Mouse (Mus musculus) brain, adult 2 months (tissue): Measurements from ENCODE around the gene Pcsk5.
A peak's percentile ranks its signal among the peaks of the same experiment; 100 is the strongest.
"Not testable (repeated sequence)": the region's sequence is repeated elsewhere in the genome, so short reads cannot be mapped to it uniquely, and the experiment has no call there.

Experiments
- DNase-seq: peaks from one replicate; pipeline ENCODE4 v3.0.0; 2011; ENCODE audit warnings: low read depth, low spot score

The Pcsk5 gene

DNA sequence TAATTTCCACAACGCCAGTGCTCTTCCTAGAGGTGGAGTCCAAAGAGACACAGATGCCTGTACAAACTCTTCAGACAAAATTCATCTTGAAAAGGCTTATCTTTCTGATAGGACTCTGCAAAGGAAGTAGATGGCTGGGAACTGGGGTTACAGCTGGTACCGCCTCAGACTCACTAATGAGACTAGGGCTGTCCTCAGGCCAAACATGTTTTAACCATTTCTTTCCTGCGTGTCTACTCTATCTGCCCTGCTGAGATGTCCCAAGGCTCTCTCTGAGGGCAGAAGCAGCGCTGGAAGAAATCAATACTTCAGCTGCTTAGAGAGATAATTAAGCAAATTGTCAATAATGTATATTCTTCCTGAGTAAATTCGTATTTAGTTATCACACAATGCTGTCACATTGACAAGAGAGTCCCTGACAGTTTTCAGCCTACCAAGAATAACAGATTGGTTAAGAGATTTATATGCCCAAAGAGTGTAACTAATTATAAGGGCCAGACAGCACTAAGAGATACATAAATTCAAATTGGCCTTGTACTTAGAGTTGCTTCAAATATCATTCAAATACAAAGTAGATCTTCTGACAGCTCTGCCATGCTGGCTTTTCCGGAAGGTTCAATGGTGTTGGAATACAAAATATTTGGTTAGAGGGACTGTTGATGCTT lies 355.2 kb downstream of the Pcsk5 start:
- DNase-seq, result no peak

DNA sequence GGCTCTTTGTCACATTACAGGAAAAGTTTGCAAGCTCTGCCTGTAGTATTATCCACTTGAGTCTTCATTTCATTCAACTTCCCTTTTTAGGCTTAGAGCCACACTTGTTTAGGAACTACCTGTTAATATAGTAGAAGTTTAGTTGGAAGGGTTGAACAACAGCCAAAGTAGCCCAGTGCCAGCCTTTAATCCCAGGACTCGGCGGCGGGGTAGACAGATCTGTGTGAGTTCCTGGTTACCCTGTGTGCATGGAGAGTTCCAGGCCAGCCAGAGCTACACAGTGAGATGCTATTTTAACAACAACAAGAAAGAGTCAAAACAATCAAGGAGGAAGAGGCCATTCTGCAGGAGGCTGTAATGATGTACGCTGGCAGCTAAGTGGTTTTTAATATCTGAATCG lies 358.0 kb downstream of the Pcsk5 start:
- DNase-seq, result no peak

DNA sequence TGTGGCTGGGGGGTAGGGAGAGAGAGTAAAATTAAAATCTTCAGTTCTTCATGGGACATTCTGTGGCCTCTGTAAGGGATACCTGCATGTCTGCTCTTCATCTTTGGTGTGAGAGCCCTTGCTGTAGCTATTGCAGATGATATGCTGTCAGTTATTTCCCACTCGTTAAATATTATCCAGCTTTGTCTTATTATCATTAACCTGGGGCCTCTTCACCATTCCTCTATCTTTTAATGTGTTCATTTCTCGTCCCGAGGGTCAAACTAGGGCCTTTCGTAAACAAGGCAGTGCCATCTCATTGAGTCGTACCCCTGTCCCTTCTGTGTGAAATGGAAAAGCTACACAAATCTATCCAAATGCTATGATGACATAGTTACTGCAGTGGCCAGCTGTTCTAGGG lies 361.4 kb downstream of the Pcsk5 start:
- no peak for DNase-seq

DNA sequence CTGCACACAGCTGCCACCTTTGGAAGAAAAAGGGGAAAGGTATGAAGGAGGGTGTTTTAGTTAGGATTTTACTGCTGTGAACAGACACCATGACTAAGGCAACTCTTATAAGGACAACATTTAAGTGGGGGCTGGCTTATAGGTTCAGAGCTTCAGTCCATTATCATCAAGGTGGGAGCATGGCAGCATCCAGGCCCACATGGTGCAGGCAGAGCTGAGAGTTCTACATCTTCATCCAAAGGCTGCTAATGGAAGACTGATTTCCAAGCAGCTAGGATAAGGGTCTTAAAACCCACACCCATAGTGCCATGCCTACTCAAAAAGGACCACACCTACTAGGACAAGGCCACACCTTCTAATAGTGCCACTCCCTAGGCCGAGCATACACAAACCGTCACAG lies 364.3 kb downstream of the Pcsk5 start:
- DNase-seq, result not testable (repeated sequence)

DNA sequence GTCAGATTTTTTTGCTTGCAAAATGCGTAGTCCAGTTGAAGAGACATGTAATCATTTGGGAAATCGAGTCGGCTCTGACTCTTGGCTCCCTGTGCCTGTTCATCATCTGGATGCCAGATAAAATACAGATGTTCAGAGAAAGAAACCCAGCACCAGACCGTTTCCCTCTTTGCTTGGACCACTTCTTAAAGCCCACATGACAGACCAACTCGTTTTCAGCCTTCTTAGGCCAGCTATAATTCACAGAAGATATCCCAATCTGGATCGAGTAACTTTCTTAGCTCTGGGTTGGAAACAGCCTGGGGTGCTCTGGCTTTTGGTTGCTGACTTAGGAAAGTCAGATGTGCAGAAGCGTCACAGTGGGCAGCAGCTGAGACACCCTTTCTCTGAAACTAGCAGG lies 365.6 kb downstream of the Pcsk5 start:
- no peak for DNase-seq

DNA sequence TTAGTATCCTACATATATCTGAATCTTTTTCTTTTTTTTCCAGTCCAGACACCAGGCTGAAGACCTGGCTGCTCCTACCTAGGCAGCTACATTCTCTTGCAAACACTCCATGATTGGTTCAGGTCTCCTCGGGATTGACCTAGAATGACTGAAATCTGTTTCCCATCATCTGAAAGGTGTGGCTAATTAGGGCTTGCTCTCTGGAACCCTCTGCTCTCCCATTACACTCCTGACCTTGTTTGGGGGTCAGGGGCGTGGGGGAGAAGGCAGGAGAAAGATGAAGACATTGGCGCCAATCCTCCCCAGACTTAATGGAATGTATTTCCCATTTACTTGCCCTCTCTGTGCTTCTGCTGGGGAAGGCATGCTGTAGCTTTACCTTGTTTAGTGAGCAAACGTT lies 366.2 kb downstream of the Pcsk5 start:
- no peak for DNase-seq

DNA sequence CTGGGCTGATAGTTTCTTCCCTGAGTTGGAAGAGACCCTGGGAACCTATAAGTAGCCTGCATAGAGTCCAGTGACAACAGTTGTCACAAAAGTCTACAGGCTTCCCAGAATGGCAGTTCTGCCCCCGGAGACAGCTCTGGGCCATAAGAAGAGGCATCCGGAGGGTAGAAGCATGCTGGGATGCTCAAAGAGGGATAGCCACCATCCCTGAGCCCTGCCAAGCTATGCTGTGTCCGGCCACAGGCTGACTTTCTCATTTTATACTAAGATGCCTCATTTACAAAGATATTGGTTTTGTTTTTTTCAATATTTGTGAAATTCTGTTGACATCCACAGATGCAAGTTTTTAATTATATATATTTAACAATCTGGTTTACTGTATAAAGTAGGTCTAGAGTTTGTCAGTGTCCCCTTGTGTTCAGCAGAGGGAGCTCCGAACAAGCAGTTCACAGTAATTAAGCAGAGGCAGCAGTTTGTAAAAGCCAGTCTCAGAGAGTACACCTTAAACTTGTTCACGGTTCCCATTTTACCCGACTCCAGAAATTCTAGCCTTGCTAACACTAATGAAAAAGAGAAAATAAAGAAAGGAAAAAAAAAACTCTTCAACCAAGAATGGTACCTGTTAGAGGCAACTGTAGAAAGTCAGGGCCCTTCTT lies 369.7 kb downstream of the Pcsk5 start:
- DNase-seq, result peak; percentile 73

DNA sequence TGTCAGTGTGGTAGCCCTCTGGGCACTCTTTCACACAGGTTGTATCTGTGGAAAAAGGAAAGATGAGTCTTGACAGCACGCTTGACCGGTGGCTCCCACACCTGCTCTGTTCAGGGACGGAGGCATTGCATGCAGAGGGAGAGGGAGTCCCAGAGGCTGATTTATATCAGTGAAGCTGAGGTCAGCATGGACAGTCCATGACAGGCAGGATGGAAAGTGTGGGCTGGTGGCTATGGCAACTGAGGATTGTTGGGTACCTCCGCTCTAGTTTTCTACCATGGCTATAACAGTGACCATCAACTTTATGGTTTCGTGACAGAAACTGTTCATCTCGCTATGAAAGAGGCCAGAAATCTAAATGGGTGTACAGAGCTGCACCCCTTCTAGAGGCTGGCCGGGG lies 385.4 kb downstream of the Pcsk5 start:
- DNase-seq, result no peak

DNA sequence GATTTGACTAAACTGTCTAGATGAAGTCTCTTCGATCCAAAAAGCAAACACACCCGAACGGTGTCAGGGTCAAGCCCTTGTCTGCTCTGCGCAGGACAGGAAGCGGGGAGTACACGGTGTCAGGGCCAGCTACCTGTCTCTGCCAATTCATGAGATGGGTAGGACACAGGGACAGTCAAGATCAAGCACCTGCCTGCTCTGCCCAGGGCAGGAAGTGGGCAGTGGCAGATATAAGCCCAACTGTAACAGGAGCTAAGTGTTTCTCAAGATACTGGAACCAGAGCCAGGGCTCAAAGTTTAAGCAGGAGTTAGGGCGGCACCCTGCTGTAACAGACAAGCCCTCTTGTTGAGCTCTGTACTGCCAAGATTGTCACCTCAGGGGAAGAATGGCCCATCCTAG lies 393.9 kb downstream of the Pcsk5 start:
- DNase-seq, result no peak

DNA sequence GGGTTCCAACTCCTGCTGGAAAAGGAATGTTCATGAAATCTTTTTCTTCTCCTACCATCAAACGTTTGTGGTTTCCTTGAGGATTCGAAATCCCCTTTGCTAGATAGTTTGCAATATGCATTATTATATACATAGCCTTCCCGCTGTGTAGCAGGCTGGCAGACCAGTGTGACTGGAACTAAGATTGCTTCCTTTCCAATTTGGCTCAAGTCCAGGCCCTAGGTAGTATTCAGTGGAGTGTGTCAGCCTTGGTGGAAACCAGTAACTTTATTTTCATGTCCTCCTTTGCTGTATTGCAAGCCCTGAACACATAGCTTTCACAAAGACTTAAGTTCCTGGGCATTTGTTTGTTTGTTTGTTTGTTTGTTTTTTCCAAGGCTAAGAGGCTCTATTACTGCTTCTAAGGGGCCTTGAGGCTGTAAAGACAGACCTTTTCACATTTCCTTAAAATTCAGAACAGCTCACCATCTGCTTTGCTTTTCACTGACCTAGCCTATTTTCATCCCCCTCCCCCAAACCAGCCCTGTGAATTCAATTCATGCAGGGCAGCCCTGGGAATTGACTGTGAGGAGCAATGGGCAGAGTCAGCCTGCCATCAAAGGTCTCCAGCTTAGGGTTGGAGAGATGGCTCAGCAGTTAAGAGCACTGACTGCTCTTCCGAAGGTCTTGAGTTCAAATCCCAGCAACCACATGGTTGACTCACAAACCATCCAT lies 397.8 kb downstream of the Pcsk5 start:
- no peak for DNase-seq

DNA sequence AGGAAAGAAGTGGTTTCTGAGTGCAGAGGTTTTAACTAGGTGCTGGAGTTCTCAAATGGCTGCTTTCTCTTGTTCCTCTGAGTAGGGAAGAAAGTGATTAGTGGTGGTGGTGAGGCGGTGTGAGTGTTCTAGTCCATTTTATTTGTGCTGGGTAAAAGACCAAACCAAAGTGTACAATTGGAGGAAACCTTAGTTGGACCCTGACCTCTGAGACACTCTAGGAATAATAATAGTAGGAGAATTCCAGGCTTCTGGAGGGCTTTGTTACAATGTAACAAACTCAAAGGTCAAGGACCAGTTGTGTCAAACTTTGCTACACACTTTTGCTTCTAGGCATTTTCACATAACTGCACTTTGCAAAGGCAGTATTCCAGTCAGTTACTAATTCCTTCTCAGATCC lies 400.8 kb downstream of the Pcsk5 start:
- DNase-seq, result no peak

DNA sequence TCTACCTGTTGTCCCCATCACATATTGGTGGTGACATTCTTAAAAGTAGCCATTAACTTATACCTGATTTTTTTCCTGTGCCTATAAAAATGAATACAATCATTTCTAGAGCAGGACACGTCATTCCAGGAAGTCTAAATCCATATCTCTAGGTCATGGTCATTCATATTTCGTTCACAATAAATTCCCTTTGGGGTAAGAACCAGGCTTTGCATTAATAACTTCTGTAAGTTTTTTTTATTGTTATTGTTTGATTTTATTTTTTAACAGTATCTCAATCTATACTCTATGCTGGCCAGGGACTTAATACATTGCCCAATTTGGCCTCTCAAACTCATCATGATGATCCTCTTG lies 408.9 kb downstream of the Pcsk5 start:
- no peak for DNase-seq

DNA sequence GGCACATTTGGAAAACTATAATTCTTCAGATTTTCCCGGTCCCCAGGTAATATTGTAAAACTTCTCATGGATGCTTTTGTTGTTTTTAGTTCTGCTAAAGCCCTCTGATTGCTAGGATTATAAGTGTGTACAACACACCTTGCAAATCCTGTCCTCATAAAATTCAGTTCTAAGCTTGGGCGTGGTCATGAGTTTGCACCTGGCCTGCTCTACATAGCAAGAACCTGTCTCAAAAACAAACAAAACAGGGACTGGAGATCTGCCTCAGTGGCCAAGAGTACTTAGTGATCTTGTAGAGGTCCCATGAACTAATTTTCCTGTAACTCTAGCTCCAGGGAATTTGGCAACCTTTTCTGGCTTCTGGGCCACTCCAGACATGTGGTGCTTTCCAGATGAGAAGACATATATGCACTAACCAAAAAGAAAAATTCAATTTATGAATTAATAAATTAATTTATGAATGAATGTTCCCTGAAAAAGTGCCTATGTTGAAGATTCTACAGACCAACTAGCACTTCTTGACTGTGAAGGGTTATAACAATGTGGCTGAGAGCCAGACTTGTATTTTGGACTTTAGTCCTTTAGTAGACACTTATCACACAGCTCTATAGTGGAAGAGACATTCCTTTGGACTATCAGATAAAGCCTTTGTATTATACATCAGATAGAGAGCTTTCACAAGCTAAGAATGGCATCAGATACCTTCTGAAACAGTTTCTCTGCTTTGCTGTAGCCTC lies 409.4 kb downstream of the Pcsk5 start:
- no peak for DNase-seq

DNA sequence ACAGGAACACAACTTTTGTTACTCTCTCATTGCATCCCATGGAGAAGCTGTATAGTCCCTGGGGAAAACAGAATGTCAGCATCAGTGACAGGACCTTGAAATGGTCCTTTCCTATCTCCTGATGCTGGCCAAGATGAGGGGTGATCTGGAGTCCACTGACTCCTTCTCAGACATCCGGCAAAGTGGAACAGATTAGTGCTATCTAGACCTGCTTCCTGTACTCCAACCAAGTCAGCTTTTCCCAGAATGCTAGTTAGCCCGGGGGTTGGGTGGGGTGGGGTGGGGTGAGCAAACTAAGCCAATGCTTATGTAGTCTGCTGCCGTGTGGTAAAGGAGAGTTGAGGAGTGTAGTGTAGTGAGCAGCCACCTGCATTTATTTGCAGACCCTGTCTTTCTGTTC lies 414.1 kb downstream of the Pcsk5 start:
- no peak for DNase-seq

DNA sequence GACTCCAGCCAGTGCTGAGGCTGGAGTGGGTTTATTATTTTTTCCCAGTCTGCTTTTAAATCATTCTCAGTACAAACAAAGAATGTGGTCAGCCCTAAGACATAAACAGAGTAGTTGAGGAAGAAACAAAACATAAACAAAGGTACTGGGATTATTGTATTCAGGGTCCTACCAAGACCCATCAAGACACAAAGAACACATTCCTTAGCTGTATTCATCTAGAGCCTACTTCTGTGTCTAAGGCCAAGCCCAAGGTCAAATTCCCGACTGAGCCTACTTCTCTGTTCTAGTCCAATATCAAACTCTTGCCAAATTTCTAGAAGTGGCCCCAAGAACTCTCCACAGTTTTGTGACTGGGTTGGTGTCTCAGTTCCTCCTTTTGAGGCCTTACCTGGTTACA lies 419.6 kb downstream of the Pcsk5 start:
- no peak for DNase-seq

DNA sequence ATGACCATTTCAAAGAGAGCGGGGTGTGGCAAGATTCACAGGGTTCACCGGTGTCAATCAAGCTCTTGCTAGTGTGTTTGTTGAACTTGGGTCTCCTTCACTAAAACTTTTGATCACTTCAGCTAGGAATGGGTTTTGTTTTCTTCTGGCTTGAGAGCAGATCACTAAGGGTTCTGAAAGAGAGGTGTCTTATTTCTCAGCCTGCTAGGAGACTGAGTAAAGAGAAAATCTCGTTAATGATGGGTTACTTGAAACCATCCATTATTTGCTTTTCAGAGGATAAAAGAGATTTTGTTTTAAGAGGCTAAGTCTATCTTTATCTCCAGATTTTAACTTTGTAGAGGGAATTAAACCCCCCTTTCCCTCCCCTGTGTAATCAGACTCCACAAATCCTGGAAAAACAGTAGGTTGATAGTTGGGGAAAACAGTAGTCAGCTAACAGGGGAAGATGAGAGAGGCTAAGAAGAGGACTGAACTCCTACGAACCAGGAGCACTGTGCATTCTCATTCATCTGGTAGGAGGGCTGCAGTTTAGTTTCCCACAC lies 424.4 kb downstream of the Pcsk5 start:
- no peak for DNase-seq

DNA sequence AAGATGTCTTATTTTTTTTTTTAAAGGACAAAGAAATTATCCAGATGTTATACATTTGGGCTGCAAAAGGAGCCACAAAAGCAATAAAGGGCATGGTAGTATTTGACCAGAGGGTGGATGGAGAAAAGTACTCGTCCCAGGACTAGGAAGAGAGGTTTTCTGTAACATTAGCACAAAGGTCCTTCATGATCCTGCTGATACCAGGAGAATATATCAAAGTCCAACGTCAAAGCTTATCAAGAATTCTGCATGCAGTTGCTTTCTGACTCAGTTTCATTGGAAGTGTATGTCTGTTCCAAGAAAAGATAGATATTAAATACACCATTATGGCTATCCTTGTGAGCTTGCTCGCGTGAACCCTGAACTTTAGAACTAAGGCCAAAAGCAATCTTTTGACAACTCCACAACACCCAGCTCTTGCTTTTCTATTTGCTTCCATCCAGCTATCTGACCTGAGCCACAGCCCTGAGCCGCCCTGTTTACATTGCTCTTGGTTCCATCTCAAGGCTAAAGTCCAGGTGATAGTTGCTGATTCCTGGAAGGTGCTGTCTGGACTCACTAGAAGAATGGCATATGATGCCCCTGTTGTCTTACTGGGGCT lies 426.9 kb downstream of the Pcsk5 start:
- no peak for DNase-seq

DNA sequence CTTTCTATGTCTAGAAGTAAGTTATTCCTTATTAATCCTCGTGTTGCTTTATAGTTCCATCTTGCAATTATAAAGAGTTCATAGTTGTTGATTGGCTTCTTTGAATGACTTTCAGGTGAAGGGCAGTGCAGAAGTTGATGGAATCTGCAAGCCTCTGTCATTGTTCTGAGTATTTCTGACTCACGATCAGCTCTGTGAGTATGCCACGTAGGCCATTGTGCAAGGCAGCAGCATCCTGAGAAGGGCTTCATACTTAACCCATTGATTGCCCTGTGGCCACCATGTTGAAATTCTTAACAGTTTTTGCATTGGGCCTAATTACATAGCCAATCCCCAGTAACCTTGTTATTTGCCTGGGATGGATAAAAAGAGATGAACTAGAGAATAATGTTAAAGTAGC lies 428.1 kb downstream of the Pcsk5 start:
- no peak for DNase-seq

DNA sequence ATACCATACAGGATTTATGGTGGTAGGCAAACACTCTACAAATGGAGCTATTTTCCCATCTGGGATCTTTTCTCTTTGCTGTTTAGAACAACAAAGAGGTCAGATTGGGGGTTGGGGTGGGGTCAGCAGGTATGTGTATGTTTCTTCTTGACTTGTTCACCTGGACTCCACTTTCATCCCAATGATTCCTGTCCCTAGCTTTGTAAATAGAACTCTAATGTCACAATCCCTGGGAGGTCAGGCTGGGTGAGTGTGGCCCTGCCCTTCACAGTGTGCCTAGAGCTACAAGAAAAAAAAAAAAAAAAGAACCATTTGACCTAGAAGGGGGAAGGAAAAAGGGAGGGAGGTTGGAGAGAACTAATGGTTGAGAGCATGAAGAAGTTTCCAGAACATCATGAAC lies 428.8 kb downstream of the Pcsk5 start:
- DNase-seq, result no peak

DNA sequence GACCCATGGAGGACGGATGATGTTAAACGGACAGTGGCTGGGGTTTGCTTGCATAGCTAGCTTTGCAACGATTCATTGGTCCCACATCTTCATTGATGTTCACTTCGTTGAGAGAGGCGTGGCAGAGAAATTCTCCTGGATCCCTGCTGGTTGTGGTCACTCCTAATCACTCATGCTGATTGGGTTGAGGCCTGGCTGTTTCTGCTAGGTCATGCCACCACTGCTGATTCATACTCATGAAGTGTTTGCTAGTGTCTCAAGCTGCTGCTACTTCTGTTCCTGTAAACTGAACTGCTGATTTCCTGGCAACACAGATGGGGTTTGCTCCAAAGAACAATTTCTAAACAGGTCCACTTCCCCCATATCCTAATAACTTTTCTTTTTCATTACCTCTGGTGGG lies 430.6 kb downstream of the Pcsk5 start:
- no peak for DNase-seq

DNA sequence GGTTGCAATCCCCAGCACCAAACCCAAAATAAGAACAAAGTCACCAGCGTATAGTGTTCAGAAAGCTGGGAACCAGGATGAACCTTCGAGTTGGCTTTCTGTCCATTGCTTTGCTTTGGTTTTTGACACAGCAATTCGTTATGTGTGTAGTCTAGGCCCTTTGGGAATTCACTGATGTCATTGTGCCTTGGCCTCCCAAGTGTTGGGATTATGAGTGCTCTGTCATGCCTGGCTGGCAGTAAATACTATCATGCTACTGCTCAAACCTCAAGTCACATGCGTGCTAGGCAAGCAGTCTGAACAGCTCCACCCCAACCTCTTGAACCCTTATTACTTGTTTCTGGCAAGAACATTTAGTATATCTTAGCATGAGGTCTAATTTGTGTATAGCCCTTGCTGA lies 434.3 kb downstream of the Pcsk5 start:
- no peak for DNase-seq

DNA sequence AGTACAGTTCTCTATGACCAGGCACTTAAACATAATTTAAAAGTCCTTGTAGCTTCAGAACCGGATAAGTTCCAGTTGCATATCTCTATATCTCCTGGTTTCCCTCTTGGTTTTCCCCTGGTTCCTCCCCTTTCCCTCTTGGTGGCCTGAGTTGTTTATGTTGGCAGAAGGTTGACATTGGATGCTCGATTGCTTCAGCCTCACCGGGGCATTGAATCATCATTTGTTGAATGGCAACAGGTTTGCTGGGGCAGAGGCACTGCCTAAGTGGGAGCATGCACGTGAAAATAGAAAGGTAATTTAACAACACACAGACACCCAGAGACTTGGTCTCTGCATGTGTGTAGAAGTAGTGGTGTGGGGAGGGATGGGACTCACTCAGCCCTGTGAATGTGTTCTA lies 436.9 kb downstream of the Pcsk5 start:
- no peak for DNase-seq
